Mouse (Mus musculus): ENCODE data around the gene Exosc10. TPM values are rescaled to one million over a fixed set of nuclear protein-coding genes. Genes with fewer than 3 reads are reported as not detected.

Exosc10 gene
- polyA plus RNA-seq (2015; fragmentation: Nextera tagmentation; extraction: Ambion mirVana), result 105 and 107 TPM in 2 replicates

DNA sequence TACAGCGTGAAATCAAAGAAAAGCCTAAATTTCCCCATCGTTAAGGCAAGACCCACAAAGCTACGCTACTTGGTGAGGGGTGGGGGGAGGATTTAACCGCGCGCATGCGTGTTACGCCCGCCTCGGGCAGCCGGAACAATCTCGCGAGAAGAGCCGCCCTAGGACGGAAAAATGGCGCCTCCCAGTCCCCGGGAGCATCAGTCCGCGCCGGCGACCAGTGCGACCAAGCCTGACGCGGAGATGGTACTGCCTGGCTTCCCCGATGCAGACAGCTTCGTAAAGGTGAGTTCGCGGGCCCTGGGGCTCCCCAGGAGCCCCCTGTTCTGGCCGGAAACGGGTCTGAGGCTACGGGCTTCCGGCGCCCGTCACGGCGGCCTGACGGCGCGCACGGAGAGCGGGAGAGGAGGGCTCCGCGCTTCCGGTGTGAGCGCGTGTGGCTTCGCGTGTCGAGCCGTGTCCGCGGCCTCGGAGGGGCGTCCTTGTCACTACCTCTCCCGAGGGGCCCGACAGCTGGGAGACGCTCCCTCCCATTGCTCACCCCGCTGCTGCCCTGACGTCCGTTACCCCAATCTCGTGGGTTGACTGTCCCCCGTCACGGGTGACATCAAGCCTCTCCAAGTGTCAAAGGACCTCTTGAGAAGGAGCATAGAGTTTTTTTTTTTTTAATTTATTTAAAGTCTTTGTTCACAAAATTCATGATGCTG is at the start of gene Exosc10:
Exosc10 (plus strand) TSS at position 133 of the 704 bp plus-strand sequence.
- Histone ChIP-seq H3K4me1 (replicated peaks; ENCODE audit: control insufficient read depth, insufficient read depth, low read length) (peaks cover 13% of the 10 kb centered on the region), H3K36me3 (ENCODE audit: control insufficient read depth, insufficient read depth) (peaks cover 39% of the 10 kb centered on the region), H3K9me3 (ENCODE audit: control insufficient read depth, low read length) (no peaks in the 10 kb centered on the region), H3K4me2 (ENCODE audit: low read length) (peak within 1 kb of the TSS; percentile 78), H3K27me3 (replicated peaks; ENCODE audit: control insufficient read depth, insufficient read depth, low read length) (no peaks in the 10 kb centered on the region), H3K27ac (ENCODE audit: low read length) (peak within 1 kb of the TSS; percentile 96), H3K9ac (replicated peaks; ENCODE audit: low read depth, low read length) (peak within 1 kb of the TSS; percentile 97), H3K4me3 (replicated peaks; ENCODE audit: low read length) (peak within 1 kb of the TSS; percentile 85)
- peak; percentile 96 for ATAC-seq
- WGBS, result 0% methylated on average over 57 of the region's 63 CpGs

DNA sequence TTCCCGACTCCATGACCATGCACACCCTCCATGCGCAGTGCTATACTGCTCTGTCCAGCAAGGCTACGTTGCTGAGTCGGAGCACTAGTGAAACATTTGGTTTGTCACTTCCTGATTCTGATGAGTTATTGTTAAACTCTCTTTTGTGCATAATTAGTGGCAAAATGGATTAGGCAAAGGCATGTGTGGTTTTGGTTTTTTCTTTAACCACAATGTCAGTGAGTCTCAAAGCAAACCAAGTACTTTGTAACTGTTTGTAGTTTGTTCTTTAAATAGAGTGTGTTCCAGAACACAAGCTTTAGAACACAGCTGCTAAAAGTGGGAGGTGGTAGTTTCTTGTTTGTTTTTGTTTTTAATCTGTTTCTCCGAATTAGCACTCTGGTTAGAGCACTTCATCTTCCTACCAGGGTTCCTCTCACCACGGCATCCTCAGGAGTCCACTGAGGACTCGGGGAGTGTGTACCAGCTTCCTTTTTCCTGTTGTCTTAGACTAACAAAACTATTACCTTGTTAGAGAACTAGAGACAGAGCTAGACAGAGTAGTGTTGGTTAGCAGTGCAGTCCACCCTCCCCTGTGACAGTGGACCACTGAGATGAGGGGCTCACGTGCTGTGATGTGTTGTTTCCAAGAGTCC is 48.7 kb upstream of the Exosc10 start:
- WGBS, result 91% methylated on average over 8 of the region's 8 CpGs
- no peak overlapping the region for H3K27ac ChIP-seq (ENCODE audit: low read length)
- peaks cover 4% of the 10 kb centered on the region for H3K4me1 ChIP-seq (replicated peaks; ENCODE audit: control insufficient read depth, insufficient read depth, low read length)
- no peaks in the 10 kb centered on the region for H3K9me3 ChIP-seq (ENCODE audit: control insufficient read depth, low read length)
- H3K4me3 ChIP-seq (replicated peaks; ENCODE audit: low read length), result no peak overlapping the region
- peaks cover 11% of the 10 kb centered on the region for H3K36me3 ChIP-seq (ENCODE audit: control insufficient read depth, insufficient read depth)
- H3K27me3 ChIP-seq (replicated peaks; ENCODE audit: control insufficient read depth, insufficient read depth, low read length), result no peaks in the 10 kb centered on the region
- H3K4me2 ChIP-seq (ENCODE audit: low read length), result no peak overlapping the region
- H3K9ac ChIP-seq (replicated peaks; ENCODE audit: low read depth, low read length), result no peak overlapping the region
- no peak for ATAC-seq

DNA sequence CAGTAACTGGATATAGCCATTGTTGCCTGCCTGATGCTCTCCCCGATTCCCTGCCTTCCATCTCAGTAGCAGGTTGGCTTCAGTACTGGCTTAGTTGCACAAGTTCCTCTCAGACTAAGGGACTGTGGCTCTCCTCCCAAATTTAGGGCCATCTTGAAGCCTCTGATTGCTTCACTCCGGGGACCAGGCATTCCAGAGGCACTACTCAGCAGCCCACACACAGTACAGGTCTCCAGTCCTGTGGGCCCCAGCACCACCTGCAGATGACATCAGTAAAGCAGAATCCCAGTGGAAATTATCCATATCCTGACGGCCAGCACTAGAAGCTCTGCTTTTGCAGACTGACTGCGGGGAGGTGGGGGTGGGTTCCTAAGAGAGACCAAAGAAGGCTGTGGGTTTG is 47.5 kb upstream of the Exosc10 start:
- Histone ChIP-seq H3K4me1 (replicated peaks; ENCODE audit: control insufficient read depth, insufficient read depth, low read length) (no peaks in the 10 kb centered on the region), H3K27me3 (replicated peaks; ENCODE audit: control insufficient read depth, insufficient read depth, low read length) (no peaks in the 10 kb centered on the region), H3K4me2 (ENCODE audit: low read length) (no peak overlapping the region), H3K9ac (replicated peaks; ENCODE audit: low read depth, low read length) (no peak overlapping the region), H3K9me3 (ENCODE audit: control insufficient read depth, low read length) (no peaks in the 10 kb centered on the region), H3K4me3 (replicated peaks; ENCODE audit: low read length) (no peak overlapping the region), H3K27ac (ENCODE audit: low read length) (no peak overlapping the region), H3K36me3 (ENCODE audit: control insufficient read depth, insufficient read depth) (peaks cover 21% of the 10 kb centered on the region)
- no peak for ATAC-seq
- 93% methylated on average over 4 of the region's 4 CpGs for WGBS

DNA sequence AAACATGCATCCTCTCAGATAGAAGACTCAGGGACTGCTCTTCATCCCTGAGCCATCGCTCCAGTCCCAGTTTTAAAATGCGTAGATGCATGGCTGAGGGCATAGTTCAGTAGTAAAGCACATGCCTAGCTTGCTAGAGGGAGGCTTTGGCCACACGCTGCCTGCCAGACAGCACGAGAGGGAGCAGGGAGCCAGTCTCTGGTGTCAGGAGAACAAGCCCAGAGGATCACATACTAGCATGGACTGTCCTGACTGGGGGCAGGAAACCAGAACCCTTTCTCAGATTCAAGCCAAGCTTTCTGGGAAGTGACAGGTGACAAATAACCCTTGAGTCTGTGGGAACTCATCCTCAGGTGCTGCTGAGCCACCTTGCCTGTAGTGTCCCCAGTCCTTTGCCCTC is 46.9 kb upstream of the Exosc10 start:
- no peaks in the 10 kb centered on the region for H3K9me3 ChIP-seq (ENCODE audit: control insufficient read depth, low read length)
- H3K27ac ChIP-seq (ENCODE audit: low read length), result no peak overlapping the region
- peaks cover 24% of the 10 kb centered on the region for H3K36me3 ChIP-seq (ENCODE audit: control insufficient read depth, insufficient read depth)
- H3K9ac ChIP-seq (replicated peaks; ENCODE audit: low read depth, low read length), result no peak overlapping the region
- no peak for ATAC-seq
- H3K27me3 ChIP-seq (replicated peaks; ENCODE audit: control insufficient read depth, insufficient read depth, low read length), result no peaks in the 10 kb centered on the region
- WGBS, result 97% methylated on average over 4 of the region's 4 CpGs
- H3K4me2 ChIP-seq (ENCODE audit: low read length), result no peak overlapping the region
- no peaks in the 10 kb centered on the region for H3K4me1 ChIP-seq (replicated peaks; ENCODE audit: control insufficient read depth, insufficient read depth, low read length)
- H3K4me3 ChIP-seq (replicated peaks; ENCODE audit: low read length), result no peak overlapping the region

GRCm38 (mm10) chr4:148513021-148513559 is 45.1 kb upstream of the Exosc10 start:
- no peak overlapping the region for H3K4me3 ChIP-seq (replicated peaks; ENCODE audit: low read length)
- 64% methylated on average over 6 of the region's 6 CpGs for WGBS
- no peaks in the 10 kb centered on the region for H3K9me3 ChIP-seq (ENCODE audit: control insufficient read depth, low read length)
- H3K27me3 ChIP-seq (replicated peaks; ENCODE audit: control insufficient read depth, insufficient read depth, low read length), result no peaks in the 10 kb centered on the region
- no peak overlapping the region for H3K4me2 ChIP-seq (ENCODE audit: low read length)
- ATAC-seq, result peak; percentile 55
- H3K4me1 ChIP-seq (replicated peaks; ENCODE audit: control insufficient read depth, insufficient read depth, low read length), result no peaks in the 10 kb centered on the region; the same call in 1 of the 2 replicates
- H3K36me3 ChIP-seq (ENCODE audit: control insufficient read depth, insufficient read depth), result peaks cover 24% of the 10 kb centered on the region
- H3K27ac ChIP-seq (ENCODE audit: low read length), result peak overlapping the region; percentile 8; the same call in 1 of the 2 replicates
- no peak overlapping the region for H3K9ac ChIP-seq (replicated peaks; ENCODE audit: low read depth, low read length)

- H3K4me3 ChIP-seq (replicated peaks; ENCODE audit: low read length), result no peak overlapping the region
- ATAC-seq, result no peak
- no peak overlapping the region for H3K4me2 ChIP-seq (ENCODE audit: low read length)
- no peak overlapping the region for H3K9ac ChIP-seq (replicated peaks; ENCODE audit: low read depth, low read length)
- H3K4me1 ChIP-seq (replicated peaks; ENCODE audit: control insufficient read depth, insufficient read depth, low read length), result peaks cover 4% of the 10 kb centered on the region; the same call in 1 of the 2 replicates
- WGBS, result 88% methylated on average over 2 of the region's 2 CpGs
- no peaks in the 10 kb centered on the region for H3K27me3 ChIP-seq (replicated peaks; ENCODE audit: control insufficient read depth, insufficient read depth, low read length)
- H3K9me3 ChIP-seq (ENCODE audit: control insufficient read depth, low read length), result no peaks in the 10 kb centered on the region
- H3K36me3 ChIP-seq (ENCODE audit: control insufficient read depth, insufficient read depth), result peaks cover 22% of the 10 kb centered on the region
- no peak overlapping the region for H3K27ac ChIP-seq (ENCODE audit: low read length)
Observed at GRCm38 (mm10) chr4:148515313-148515712, 42.9 kb upstream of the Exosc10 start.

DNA sequence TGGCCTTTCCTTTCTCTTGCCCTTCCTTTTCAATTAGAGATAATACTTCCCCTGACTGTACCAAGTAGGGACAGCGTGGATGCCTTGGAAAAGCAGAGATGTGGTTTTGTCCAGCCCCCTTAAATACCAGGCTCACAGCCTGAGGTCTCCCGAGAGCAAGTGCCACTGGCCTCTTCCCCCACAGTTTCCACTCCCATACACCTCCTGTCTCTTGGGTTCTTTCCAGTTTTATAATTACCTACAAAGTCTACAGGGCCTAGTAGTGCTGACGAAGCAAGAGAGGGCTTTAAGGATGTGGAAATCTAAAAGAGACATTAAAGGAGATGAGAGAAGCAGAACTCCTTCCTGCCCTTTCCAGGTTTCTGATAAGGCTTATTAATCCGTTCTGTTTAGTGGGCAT is 40.4 kb upstream of the Exosc10 start:
- no peak overlapping the region for H3K9ac ChIP-seq (replicated peaks; ENCODE audit: low read depth, low read length)
- H3K4me1 ChIP-seq (replicated peaks; ENCODE audit: control insufficient read depth, insufficient read depth, low read length), result peaks cover 4% of the 10 kb centered on the region; the same call in 1 of the 2 replicates
- H3K36me3 ChIP-seq (ENCODE audit: control insufficient read depth, insufficient read depth), result peaks cover 25% of the 10 kb centered on the region
- ATAC-seq, result no peak
- no peak overlapping the region for H3K4me3 ChIP-seq (replicated peaks; ENCODE audit: low read length)
- no peak overlapping the region for H3K27ac ChIP-seq (ENCODE audit: low read length)
- 29% methylated on average over 4 of the region's 4 CpGs for whole genome bisulfite sequencing
- H3K27me3 ChIP-seq (replicated peaks; ENCODE audit: control insufficient read depth, insufficient read depth, low read length), result no peaks in the 10 kb centered on the region
- H3K9me3 ChIP-seq (ENCODE audit: control insufficient read depth, low read length), result no peaks in the 10 kb centered on the region
- H3K4me2 ChIP-seq (ENCODE audit: low read length), result no peak overlapping the region

GRCm38 (mm10) chr4:148518235-148518795 is 39.9 kb upstream of the Exosc10 start:
- Histone ChIP-seq H3K4me1 (replicated peaks; ENCODE audit: control insufficient read depth, insufficient read depth, low read length) (peaks cover 4% of the 10 kb centered on the region; the same call in 1 of the 2 replicates), H3K27ac (ENCODE audit: low read length) (no peak overlapping the region), H3K27me3 (replicated peaks; ENCODE audit: control insufficient read depth, insufficient read depth, low read length) (no peaks in the 10 kb centered on the region), H3K9me3 (ENCODE audit: control insufficient read depth, low read length) (no peaks in the 10 kb centered on the region), H3K9ac (replicated peaks; ENCODE audit: low read depth, low read length) (no peak overlapping the region), H3K4me2 (ENCODE audit: low read length) (no peak overlapping the region), H3K36me3 (ENCODE audit: control insufficient read depth, insufficient read depth) (peaks cover 25% of the 10 kb centered on the region), H3K4me3 (replicated peaks; ENCODE audit: low read length) (no peak overlapping the region)
- 8% methylated on average over 5 of the region's 5 CpGs for WGBS
- ATAC-seq, result no peak

DNA sequence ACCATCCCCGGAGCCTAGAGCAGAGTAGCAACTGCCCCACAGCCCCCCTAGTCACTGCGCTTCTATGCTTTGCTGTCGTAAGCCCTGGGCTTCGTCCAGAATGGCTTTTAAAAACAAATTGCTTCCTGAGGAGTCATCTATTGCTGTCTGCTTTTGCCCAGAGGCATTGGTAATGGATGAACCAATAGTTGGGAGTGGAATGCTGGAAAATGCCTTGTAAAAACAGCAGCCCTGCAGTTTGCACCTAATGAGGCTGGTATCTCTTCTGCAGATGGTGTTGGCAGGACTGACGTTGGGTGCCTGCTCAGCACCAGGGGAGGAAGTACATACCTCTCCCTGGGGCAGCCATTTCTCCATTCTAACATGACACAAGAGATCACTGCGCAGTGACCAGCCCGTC is 34.7 kb upstream of the Exosc10 start:
- no peak overlapping the region for H3K9ac ChIP-seq (replicated peaks; ENCODE audit: low read depth, low read length)
- 0 out of 2 replicates have a peak, but pooled peaks cover 3% of the 10 kb centered on the region for H3K4me1 ChIP-seq (replicated peaks; ENCODE audit: control insufficient read depth, insufficient read depth, low read length)
- H3K4me3 ChIP-seq (replicated peaks; ENCODE audit: low read length), result no peak overlapping the region
- ATAC-seq, result no peak
- no peak overlapping the region for H3K27ac ChIP-seq (ENCODE audit: low read length)
- no peaks in the 10 kb centered on the region for H3K9me3 ChIP-seq (ENCODE audit: control insufficient read depth, low read length)
- no peak overlapping the region for H3K4me2 ChIP-seq (ENCODE audit: low read length)
- no peaks in the 10 kb centered on the region for H3K27me3 ChIP-seq (replicated peaks; ENCODE audit: control insufficient read depth, insufficient read depth, low read length)
- 91% methylated on average over 7 of the region's 7 CpGs for WGBS
- H3K36me3 ChIP-seq (ENCODE audit: control insufficient read depth, insufficient read depth), result peaks cover 33% of the 10 kb centered on the region
